Mouse (Mus musculus): ENCODE measurements around the gene Vav2.

Vav2 gene

GRCm38 (mm10) chr2:27410518-27411140, 16.2 kb downstream of the Vav2 start:
- DNase-seq (ENCODE audit: low spot score), result no peak

- no peak for DNase-seq (ENCODE audit: low spot score)
Measured at GRCm38 (mm10) chr2:27408194-27408593, 18.6 kb downstream of the Vav2 start.

GRCm38 (mm10) chr2:27406928-27407327, 19.9 kb downstream of the Vav2 start:
- DNase-seq (ENCODE audit: low spot score), result no peak

GRCm38 (mm10) chr2:27405094-27405884, 21.5 kb downstream of the Vav2 start:
- no peak for DNase-seq (ENCODE audit: low spot score)

GRCm38 (mm10) chr2:27404375-27405093, 22.3 kb downstream of the Vav2 start:
- no peak for DNase-seq (ENCODE audit: low spot score)

GRCm38 (mm10) chr2:27401544-27401943, 25.3 kb downstream of the Vav2 start:
- DNase-seq (ENCODE audit: low spot score), result no peak

- DNase-seq (ENCODE audit: low spot score), result no peak
Measured at GRCm38 (mm10) chr2:27400083-27400482, 26.8 kb downstream of the Vav2 start.

- DNase-seq (ENCODE audit: low spot score), result no peak
Measured at GRCm38 (mm10) chr2:27396656-27397440, 30.0 kb downstream of the Vav2 start.

GRCm38 (mm10) chr2:27394158-27394832, 32.5 kb downstream of the Vav2 start:
- DNase-seq (ENCODE audit: low spot score), result no peak

GRCm38 (mm10) chr2:27392278-27392677, 34.6 kb downstream of the Vav2 start:
- DNase-seq (ENCODE audit: low spot score), result no peak

- no peak for DNase-seq (ENCODE audit: low spot score)
Measured at GRCm38 (mm10) chr2:27390775-27391174, 36.1 kb downstream of the Vav2 start.

- no peak for DNase-seq (ENCODE audit: low spot score)
Measured at GRCm38 (mm10) chr2:27390325-27390724, 36.5 kb downstream of the Vav2 start.

- DNase-seq (ENCODE audit: low spot score), result no peak
Measured at GRCm38 (mm10) chr2:27389272-27390162, 37.3 kb downstream of the Vav2 start.

- no peak for DNase-seq (ENCODE audit: low spot score)
Measured at GRCm38 (mm10) chr2:27387209-27387608, 39.6 kb downstream of the Vav2 start.

GRCm38 (mm10) chr2:27381698-27382097, 45.1 kb downstream of the Vav2 start:
- no peak for DNase-seq (ENCODE audit: low spot score)

- no peak for DNase-seq (ENCODE audit: low spot score)
Measured at GRCm38 (mm10) chr2:27381254-27381653, 45.6 kb downstream of the Vav2 start.

GRCm38 (mm10) chr2:27377876-27378275, 49.0 kb downstream of the Vav2 start:
- no peak for DNase-seq (ENCODE audit: low spot score)

GRCm38 (mm10) chr2:27377164-27377563, 49.7 kb downstream of the Vav2 start:
- DNase-seq (ENCODE audit: low spot score), result no peak

- DNase-seq (ENCODE audit: low spot score), result no peak
Measured at GRCm38 (mm10) chr2:27375141-27375540, 51.7 kb downstream of the Vav2 start.

- DNase-seq (ENCODE audit: low spot score), result no peak
Measured at GRCm38 (mm10) chr2:27373349-27373748, 53.5 kb downstream of the Vav2 start.

GRCm38 (mm10) chr2:27371450-27371849, 55.4 kb downstream of the Vav2 start:
- DNase-seq (ENCODE audit: low spot score), result no peak

All from embryo, embryonic 10 days (tissue).